Mouse (Mus musculus) lung, adult 2 months (tissue): ENCODE measurements around the gene Stat3.

Experiments used
- CTCF ChIP-seq: fragments of 200-500 bp; IDR thresholded peaks from 2 replicates; pipeline ENCODE4 v1.5.1; 2011; ENCODE audit warnings: mild to moderate bottlenecking, low read length, control low read depth; ENCODE audit not compliant: insufficient read depth
- POLR2A ChIP-seq: fragments of 200-500 bp; IDR thresholded peaks from 2 replicates; pipeline ENCODE4 v1.6.1; 2011; ENCODE audit warnings: low read depth, mild to moderate bottlenecking, control low read depth, low read length, borderline replicate concordance; ENCODE audit errors: extremely low read depth

- TF ChIP-seq CTCF (no peak), POLR2A (no peak)
These were observed 97.3 kb downstream of the Stat3 start for GRCm38 (mm10) chr11:100842025-100842424.
